Mouse (Mus musculus) hindbrain, embryonic 14.5 days (tissue): ENCODE data around the gene Rps6kb2. TPM values are rescaled to one million over a fixed set of nuclear protein-coding genes. Genes with fewer than 3 reads are reported as not detected.

Source experiments
- ATAC-seq: fragments of 200-750 bp; cut with Nextera tagmentation; 2 replicates; pipeline ENCODE4 v1.8.0; 2017; ENCODE audit warnings: moderate number of reproducible peaks, mild to moderate bottlenecking, moderate TSS enrichment, moderate library complexity; ENCODE audit not compliant: low FRiP score
- DNase-seq: peaks from one replicate; pipeline ENCODE4 v3.0.0-alpha.2; 2015; ENCODE audit warnings: low spot score
- H3K27ac ChIP-seq: fragments of 300-500 bp; sonication (generic); 2 replicates; pipeline ENCODE4 v1.5.1; 2014; ENCODE audit warnings: mild to moderate bottlenecking, moderate library complexity
- H3K27me3 ChIP-seq: fragments of 300-500 bp; sonication (generic); 2 replicates; pipeline ENCODE4 v1.6.1; 2014; ENCODE audit warnings: mild to moderate bottlenecking, low read length, mixed read lengths; ENCODE audit not compliant: control insufficient read depth, insufficient read depth
- H3K36me3 ChIP-seq: fragments of 300-500 bp; sonication (generic); replicated peaks from 2 replicates; pipeline ENCODE4 v1.6.1; 2014; ENCODE audit not compliant: control insufficient read depth, insufficient read depth
- H3K4me1 ChIP-seq: fragments of 300-500 bp; sonication (generic); replicated peaks from 2 replicates; pipeline ENCODE4 v1.6.1; 2014; ENCODE audit warnings: antibody characterized with exemption, low read length, mixed read lengths; ENCODE audit not compliant: control insufficient read depth, insufficient read depth
- H3K4me2 ChIP-seq: fragments of 300-500 bp; sonication (generic); replicated peaks from 2 replicates; pipeline ENCODE4 v1.6.1; 2014; ENCODE audit warnings: mild to moderate bottlenecking, moderate library complexity
- H3K4me3 ChIP-seq: fragments of 300-500 bp; sonication (generic); replicated peaks from 2 replicates; pipeline ENCODE4 v1.5.1; 2014; ENCODE audit warnings: mild to moderate bottlenecking, low read length
- H3K9ac ChIP-seq: fragments of 300-500 bp; sonication (generic); 2 replicates; pipeline ENCODE4 v1.6.1; 2014
- H3K9me3 ChIP-seq: fragments of 300-500 bp; sonication (generic); 2 replicates; pipeline ENCODE4 v1.6.1; 2016; ENCODE audit warnings: low read length; ENCODE audit not compliant: control insufficient read depth
- WGBS: fragments of 180-500 bp; shearing (Covaris S2); extraction: QIAGEN DNeasy Blood & Tissue Kit; methylation state at CpG from one replicate; pipeline ENCODE4 v1.1.7; 2014; 5-methylcytosine and 5-hydroxymethylcytosine counted together
- polyA plus RNA-seq: library from polyadenylated mRNA; unstranded; fragments of >200 nt; fragmentation: Nextera tagmentation; extraction: Ambion mirVana; gene quantifications from 2 replicates; pipeline ENCODE4 v1.2.1, GENCODE M21; 2014

Rps6kb2 gene
- polyA plus RNA-seq, 1 experiment from 2014 or later, result 39.7 TPM

DNA sequence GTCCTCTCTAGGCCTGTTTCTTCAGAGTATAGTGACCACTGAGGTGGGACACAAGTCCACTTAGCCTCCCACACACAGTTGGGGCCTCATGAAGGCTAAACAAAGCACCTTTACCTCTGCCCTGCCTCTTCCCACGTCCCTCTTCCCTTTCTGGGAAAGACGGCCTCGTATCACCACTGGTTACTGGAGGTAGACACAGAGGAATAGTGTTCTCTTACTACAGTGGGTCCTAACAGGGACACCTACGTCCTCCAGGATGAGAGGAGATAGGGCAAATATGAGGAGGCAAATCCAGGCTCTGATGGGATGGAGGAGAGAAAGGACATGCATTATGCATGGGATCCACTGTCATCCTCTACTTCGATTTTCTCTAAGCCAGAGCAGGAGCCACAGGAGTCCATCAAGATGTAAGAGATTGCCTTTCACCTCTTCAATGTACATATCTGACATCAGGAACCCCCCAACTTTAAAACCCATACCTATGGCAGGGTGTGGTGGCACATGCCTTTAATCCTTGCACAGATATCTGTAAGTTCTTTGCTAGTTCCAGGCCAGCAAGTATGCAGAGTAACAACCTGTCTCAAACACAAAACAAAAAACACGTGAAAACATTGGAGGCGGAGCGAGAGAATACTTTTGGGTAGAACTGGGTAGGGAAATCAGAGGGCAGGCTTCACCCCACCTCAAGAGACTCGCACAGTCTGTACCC is 15.2 kb downstream of the Rps6kb2 start:
- Histone ChIP-seq H3K9me3 (no peaks in the 10 kb centered on the region), H3K9ac (peak overlapping the region; percentile 87), H3K27me3 (no peaks in the 10 kb centered on the region), H3K4me1 (peaks cover 14% of the 10 kb centered on the region), H3K27ac (peak overlapping the region; percentile 61; the same call in 1 of the 2 replicates), H3K4me3 (peak overlapping the region; percentile 80), H3K36me3 (peaks cover 20% of the 10 kb centered on the region), H3K4me2 (peak overlapping the region; percentile 75)
- WGBS, result 33% methylated on average over 9 of the region's 9 CpGs
- no peak for DNase-seq
- ATAC-seq, result peak; percentile 19

DNA sequence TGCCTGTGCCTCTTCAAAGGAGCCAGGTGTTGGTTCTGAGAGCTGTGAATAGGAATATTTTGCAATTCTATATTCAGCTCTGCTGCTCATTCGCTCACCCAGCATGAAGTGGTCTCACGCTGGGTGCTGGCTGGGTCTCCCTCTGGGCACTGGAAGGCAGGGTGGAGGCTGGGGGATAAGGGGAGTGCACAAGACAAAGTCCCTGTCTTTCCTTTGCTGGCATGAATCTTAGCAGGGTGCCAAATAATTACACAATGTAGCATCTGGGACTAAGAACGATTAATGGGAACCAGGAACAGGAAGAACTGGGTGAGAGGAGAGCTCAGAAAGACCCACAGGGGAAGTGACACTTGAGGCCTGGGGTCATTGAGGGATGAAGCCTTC is 16.1 kb downstream of the Rps6kb2 start:
- Histone ChIP-seq H3K27me3 (no peaks in the 10 kb centered on the region), H3K4me1 (peaks cover 14% of the 10 kb centered on the region), H3K36me3 (peaks cover 11% of the 10 kb centered on the region), H3K4me2 (no peak overlapping the region), H3K9ac (no peak overlapping the region), H3K27ac (no peak overlapping the region), H3K9me3 (no peaks in the 10 kb centered on the region), H3K4me3 (no peak overlapping the region)
- DNase-seq (no peak), ATAC-seq (no peak)
- WGBS, result 50% methylated on average over 3 of the region's 3 CpGs

DNA sequence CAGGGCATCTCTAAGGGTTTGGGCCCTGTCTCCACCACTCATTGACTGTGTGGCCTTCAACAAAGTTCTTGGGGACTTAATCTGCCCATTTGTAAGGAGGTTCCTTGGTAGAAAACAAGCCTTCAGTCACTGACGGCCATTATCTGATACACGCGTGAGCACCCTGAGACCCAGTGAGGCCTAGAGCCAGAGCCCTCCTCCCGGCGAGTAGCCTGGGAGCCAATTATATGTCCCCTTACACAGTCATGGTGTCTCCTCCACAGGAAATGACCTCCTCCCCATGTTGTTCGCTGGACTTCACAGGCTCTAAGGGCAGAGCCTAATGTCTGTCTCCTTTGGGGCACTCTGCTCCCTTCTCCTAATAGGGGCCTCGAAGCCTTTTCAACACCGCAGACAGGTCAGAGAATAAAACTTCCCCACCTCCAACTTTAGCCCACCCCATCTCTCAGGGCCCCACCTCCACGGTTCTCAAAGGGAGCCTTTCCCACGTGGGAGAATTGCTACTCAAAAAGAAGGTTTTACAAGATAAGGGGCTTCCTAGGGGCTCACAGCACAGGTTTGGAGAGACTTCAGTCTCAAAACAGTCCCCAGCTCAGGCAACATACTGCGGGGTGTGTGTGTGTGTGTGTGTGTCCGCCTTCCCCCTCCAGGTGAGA is 16.7 kb downstream of the Rps6kb2 start:
- ATAC-seq (no peak), DNase-seq (no peak)
- H3K4me2 ChIP-seq, result no peak overlapping the region
- H3K9ac ChIP-seq, result no peak overlapping the region
- no peaks in the 10 kb centered on the region for H3K27me3 ChIP-seq
- no peaks in the 10 kb centered on the region for H3K9me3 ChIP-seq
- 65% methylated on average over 12 of the region's 12 CpGs for WGBS
- peaks cover 14% of the 10 kb centered on the region for H3K4me1 ChIP-seq
- no peak overlapping the region for H3K27ac ChIP-seq
- no peak overlapping the region for H3K4me3 ChIP-seq
- H3K36me3 ChIP-seq, result peaks cover 8% of the 10 kb centered on the region

GRCm38 (mm10) chr19:4145936-4146335 is 17.2 kb downstream of the Rps6kb2 start:
- Histone ChIP-seq H3K9ac (no peak overlapping the region), H3K4me3 (no peak overlapping the region), H3K9me3 (no peaks in the 10 kb centered on the region), H3K27ac (no peak overlapping the region), H3K4me1 (peaks cover 14% of the 10 kb centered on the region), H3K36me3 (peaks cover 2% of the 10 kb centered on the region), H3K4me2 (no peak overlapping the region), H3K27me3 (no peaks in the 10 kb centered on the region)
- 89% methylated on average over 5 of the region's 5 CpGs for WGBS
- ATAC-seq (no peak), DNase-seq (no peak)

DNA sequence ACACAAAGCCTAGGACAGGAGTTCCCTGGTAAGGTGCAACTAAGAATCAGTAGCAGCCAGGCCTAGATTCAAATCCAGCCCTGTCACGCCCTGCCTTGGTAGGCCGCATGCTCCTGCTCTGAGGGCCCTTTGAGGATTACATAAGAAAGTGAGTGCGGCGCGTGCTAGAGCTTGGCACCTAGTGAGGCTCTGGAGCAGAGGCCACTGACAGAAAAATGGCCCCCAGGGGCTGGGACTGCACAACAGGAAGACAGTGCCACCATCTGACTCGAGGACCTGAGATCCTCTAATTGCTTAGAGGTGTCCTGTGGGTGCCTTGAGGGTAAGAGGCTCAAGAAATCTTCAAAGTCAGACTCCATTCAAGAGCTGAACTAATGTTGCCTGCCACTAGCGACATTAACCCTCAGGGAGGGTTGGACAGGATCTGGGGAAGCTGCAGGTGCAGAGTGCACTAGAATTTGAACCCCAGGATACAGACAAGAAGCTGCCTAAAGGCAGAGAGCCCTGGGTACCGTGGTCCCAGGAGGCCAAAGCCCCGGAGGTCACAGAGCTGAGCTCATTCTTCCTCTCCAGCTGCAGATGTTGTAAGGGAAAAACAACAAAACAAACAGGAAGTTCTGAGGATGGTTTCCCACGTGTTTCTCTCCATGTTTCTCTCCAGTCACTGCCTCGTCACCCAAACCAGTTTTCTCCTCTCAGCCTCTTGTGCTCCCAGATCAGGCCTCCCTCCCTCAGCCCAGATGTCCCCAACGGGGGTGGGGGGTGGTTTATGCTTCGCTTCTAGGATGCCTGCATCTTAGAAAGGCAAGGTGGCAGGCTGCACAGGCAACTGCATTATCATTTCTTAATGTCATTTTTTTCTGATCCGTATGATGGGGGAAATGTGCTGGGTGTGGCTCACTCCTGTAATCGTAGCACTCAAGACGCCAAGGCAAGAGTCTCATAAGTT is 18.3 kb downstream of the Rps6kb2 start:
- no peak for ATAC-seq
- H3K9me3 ChIP-seq, result no peaks in the 10 kb centered on the region
- WGBS, result 84% methylated on average over 16 of the region's 16 CpGs

GRCm38 (mm10) chr19:4143759-4144268 is 19.3 kb downstream of the Rps6kb2 start, which contains the start of gene Cabp4:
Gene Cabp4 (minus strand): TSS chr19:4144033.
- Histone ChIP-seq H3K4me1 (peaks cover 5% of the 10 kb centered on the region; the same call in 1 of the 2 replicates), H3K27me3 (no peaks in the 10 kb centered on the region), H3K27ac (no peak within 1 kb of the TSS), H3K4me3 (no peak within 1 kb of the TSS), H3K9me3 (no peaks in the 10 kb centered on the region), H3K9ac (no peak within 1 kb of the TSS), H3K4me2 (no peak within 1 kb of the TSS), H3K36me3 (no peaks in the 10 kb centered on the region)
- no peak for ATAC-seq
- no peak for DNase-seq
- WGBS, result 84% methylated on average over 7 of the region's 7 CpGs

More for the DNA sequence above, 18.3 kb downstream of the Rps6kb2 start:
- H3K4me3 ChIP-seq, result no peak overlapping the region
- no peaks in the 10 kb centered on the region for H3K36me3 ChIP-seq
- H3K27me3 ChIP-seq, result no peaks in the 10 kb centered on the region
- peaks cover 14% of the 10 kb centered on the region for H3K4me1 ChIP-seq
- H3K4me2 ChIP-seq, result no peak overlapping the region
- no peak overlapping the region for H3K27ac ChIP-seq
- H3K9ac ChIP-seq, result no peak overlapping the region
- no peak for DNase-seq

GRCm38 (mm10) chr19:4142416-4143173 is 20.6 kb downstream of the Rps6kb2 start:
- ATAC-seq (no peak), DNase-seq (no peak)
- Histone ChIP-seq H3K9ac (no peak overlapping the region), H3K36me3 (no peaks in the 10 kb centered on the region), H3K9me3 (no peaks in the 10 kb centered on the region), H3K27ac (no peak overlapping the region), H3K4me1 (peaks cover under 1% of the 10 kb centered on the region; the same call in 1 of the 2 replicates), H3K4me3 (no peak overlapping the region), H3K27me3 (no peaks in the 10 kb centered on the region), H3K4me2 (no peak overlapping the region)
- WGBS, result 92% methylated on average over 18 of the region's 18 CpGs

DNA sequence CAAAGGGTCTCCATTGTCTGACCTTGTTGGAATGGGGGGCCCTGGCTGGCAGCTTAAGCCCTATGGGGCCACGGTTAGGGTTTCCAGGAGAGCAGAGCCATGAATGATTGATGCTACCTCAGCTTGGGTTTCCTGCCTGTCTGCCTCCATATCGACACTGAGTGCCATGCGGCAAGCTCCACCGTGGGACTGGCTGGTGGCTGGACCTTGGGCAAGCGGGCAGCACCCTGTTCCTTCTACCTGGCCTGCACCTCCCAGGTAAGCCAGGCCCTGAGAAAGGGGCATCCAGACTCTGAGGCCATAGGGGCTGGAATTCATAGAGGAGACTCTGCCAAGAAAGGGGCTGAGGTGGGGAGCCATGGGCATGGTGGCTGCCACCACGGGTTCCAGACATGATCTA is 23.0 kb downstream of the Rps6kb2 start:
- Histone ChIP-seq H3K4me1 (no peaks in the 10 kb centered on the region), H3K4me3 (no peak overlapping the region), H3K36me3 (no peaks in the 10 kb centered on the region), H3K4me2 (no peak overlapping the region), H3K9ac (no peak overlapping the region), H3K9me3 (no peaks in the 10 kb centered on the region), H3K27me3 (no peaks in the 10 kb centered on the region), H3K27ac (no peak overlapping the region)
- WGBS, result 87% methylated on average over 6 of the region's 6 CpGs
- DNase-seq (no peak), ATAC-seq (no peak)
